Mouse (Mus musculus): ENCODE measurements at regions not wholly inside any gene's neighbourhood (a gene's known extent, or its start where the extent isn't known, plus 50 kb on each side); places are given as distances from the start of the nearest gene placed in this dataset.

DNA sequence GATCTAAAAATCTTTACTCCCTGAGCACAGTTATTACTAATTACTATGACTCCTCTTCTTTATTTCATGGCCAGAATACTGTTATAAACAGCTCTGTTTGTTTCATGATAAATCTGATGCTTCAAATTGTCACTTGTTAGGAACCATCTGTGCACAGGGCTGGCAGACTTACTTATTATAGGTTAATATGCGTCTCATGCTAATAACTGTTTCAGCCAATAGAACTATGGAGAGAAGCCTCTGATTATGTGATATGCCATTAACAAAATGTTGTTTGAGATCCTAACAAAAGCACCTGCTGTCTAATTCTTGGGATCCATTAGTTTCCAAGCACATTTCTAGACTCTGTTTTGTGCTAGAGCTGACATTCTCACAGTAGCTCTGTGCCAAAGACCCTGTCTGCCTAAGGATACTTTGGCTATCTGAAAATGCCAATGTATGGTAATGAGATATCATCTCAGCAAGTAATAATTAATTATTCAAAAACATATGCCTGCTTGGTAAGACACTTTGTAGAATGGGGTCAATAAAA lies 318.1 kb downstream of the Grb14 start:
- no peak for DNase-seq (ENCODE audit: low read depth, low spot score)

DNA sequence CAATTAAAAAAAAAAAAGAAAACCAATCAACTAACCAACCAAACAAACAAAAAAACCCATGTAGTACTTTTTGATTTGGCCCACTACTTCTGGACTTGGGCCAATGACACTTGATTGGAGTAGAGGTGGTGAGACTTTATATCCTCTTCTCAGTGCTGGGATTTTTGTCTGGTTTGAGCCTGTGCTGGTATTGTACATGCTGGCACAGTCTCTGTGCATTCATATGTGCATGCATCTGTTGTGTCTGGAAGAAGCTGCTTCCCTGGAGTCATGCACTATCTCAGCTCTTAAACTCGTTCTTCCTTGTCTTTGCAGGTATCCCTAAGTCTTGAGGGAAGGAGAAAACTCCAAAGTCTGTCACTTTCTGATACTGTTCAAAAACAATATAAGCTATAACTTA lies 328.8 kb downstream of the Grb14 start:
- DNase-seq (ENCODE audit: low read depth, low spot score) = no peak

DNA sequence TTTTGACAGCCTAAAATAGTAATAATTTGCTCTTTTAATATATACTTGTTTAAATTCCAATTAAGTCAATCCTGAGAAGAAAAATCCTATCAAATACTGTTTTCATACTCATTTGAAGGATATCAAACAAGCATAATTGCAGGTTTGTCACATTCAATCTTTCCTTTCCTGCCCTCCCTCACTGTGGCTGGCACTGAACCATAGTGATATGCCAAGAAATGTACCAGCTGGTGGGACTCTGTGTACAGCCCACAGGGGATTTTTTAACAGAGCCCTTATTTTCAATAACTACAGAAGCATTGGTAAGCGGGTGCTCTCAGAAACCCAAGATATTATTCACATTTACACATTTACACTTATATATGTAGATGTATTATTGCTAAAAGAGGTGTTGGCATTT lies 333.3 kb downstream of the Grb14 start:
- no peak for DNase-seq (ENCODE audit: low read depth, low spot score)

DNA sequence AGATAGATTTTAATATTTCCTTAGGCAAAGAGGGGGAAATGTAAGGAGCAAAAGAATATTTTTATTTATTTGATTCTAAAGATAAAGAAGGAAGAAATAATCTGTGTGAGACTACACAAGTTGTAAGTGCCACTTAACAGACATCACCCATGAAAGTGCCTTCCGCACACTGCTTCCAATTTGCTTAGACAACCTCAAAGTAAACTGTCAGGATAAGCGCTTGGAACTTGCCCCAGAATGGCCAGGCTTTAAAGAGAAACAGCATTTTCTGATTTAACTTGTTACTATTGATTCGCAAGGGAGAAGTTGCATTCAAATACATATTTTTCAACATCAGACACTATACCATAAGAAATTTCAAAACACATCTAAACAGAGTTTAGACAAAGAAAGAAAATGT lies 333.8 kb downstream of the Grb14 start:
- no peak for DNase-seq (ENCODE audit: low read depth, low spot score)

DNA sequence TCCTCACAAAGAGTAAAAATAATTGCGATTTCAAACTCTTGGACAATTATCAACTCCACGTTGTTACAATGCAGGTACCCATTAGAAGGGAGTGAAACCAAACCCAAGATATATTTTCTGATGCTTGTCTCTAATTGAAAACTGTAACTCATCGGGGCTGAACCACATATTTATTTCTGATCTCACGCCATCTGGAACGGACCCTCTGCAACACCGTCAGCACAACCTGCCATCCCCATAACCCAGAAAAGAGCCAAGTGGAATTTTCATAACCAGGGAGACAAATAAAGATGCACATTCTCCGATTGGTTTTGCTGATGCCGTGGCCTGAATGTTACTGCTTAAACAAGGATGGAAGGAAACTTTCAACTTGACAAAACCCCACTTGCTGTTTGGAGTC lies 338.0 kb downstream of the Grb14 start:
- no peak for DNase-seq (ENCODE audit: low read depth, low spot score)

DNA sequence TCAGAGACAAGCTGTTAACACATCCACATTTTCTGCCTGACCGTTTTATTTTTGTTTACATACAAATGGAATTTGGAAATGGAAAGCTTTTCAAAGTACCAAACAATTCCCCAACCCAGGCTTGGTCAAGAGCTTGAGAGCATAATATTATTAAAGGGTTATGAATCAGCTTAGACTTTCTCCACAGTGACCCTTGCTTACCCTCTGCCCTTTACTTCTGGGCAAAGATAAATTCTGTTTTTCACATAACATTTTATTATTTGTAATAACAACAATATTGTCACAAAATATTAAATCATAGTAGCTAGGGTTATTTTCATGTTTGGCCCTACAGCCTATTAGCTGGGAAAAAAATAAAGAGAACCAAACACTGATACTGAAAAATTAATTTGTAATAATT lies 375.2 kb downstream of the Grb14 start:
- no peak for DNase-seq (ENCODE audit: low read depth, low spot score)

DNA sequence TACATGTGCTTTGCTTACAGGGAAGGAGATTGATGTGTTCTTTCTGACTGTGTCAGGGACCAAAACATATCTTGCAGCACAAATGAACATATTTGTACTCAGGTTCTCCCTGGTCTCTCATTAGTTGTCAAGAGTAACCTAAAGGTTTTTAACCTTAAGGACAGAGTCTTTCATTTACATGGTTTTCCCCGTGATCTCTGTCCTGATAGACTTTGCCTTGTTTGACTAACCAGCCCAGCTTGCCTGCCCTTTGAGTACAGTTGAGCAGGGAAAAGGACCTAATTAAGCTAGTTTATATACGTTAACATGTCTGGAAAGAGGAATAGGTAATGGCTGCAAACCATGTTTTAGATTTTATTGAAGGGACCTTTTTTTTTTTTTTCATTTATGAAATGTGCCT lies 407.9 kb downstream of the Grb14 start:
- no peak for DNase-seq (ENCODE audit: low read depth, low spot score)

DNA sequence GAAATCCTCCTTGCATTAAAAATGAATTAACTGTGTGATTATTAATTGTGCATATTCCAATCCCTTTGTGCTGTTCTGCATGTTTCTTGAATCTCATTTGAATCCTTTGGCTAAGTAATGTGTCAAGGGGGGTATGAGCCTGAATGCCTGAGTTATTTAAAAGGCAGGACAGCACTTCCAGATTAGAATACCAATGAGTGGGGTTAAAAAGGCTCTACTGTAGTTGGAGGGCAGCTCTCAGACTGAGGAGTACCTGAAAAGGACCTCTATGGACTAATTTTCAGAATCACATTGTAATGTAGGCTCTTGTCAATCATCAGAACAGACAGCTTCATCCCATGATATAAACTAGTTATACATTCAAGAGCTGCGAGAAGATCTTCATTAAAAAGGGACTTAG lies 417.9 kb downstream of the Grb14 start:
- no peak for DNase-seq (ENCODE audit: low read depth, low spot score)

DNA sequence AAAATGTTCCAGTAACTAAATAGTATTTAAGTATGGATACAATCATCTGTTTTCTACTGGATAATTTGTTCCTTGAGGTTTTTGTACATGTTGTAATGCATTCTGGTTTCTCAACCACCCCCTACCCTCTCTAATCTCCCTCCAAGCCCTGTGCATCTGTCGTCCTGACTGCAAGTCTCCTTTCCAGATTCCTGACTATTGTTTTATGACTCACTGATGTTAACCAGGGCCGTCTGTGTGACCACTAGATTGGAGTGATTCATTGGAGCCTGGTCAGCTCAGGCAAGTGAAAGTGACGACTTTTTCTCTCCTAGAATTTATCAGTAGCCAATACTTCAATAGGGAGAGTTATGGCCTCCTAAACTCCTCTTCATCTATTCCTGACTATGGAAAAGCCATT lies 442.5 kb downstream of the Grb14 start:
- no peak for DNase-seq (ENCODE audit: low read depth, low spot score)

DNA sequence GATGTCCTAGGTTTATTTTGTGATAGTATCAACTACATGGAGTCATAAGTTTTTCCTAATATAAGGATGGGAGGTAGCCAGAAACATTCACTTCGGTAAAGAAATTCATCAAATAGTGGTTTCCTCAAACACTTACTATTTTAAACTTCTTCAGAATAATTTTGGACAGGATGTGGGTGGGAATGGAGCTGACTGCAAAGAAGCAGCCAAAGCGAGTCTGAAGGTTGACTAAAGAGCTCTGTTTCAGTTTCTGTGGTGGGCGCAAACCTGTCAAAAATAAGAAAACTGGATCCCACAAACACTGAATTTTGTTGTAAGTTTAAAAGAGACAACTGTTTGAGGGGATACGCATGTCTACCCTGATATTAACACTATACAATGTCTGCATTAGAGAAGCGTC lies 438.2 kb upstream of the Fign start:
- DNase-seq (ENCODE audit: low read depth, low spot score) = no peak

DNA sequence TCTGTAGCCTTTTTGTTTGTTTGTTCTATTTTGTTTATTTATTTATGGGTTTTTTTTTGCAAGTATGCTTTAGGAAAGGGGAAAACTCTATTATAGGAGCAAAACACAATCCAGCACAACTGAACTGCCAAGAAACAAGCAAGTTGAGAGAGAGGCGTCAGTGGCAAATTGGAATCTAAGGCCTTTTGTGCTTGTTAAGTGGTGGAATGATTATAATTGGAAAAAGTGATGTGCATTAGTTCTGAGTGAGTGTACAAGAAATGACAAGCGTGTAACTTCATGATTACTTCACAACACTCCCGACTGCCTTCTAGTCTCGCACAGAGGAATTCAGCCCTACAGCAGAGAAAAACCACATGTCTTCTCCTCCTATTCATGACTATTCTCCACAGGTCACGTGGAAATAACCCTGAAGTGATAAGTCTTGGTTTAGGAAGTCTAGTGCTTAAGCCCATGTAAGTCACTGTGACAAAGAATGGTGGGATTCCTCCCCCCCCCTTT lies 437.6 kb upstream of the Fign start:
- no peak for DNase-seq (ENCODE audit: low read depth, low spot score)

DNA sequence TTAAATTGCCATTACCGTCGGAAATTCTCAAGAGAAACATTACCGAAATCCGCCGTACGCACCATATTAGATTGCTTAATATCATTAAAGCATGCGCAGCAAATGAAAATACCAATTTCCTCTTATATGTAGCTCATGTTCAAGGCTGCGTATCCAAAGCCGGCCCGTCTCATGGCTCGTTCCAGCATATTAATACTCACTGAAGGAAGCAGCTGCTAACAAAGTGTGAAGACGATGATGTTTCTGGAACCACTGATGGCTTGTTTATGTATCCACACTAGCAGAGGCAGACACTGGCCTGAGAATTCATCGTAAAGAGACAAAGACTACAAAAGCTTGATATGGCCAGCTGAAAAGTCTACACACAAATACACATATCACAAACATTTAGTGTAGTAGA lies 437.0 kb upstream of the Fign start:
- DNase-seq (ENCODE audit: low read depth, low spot score) = no peak

DNA sequence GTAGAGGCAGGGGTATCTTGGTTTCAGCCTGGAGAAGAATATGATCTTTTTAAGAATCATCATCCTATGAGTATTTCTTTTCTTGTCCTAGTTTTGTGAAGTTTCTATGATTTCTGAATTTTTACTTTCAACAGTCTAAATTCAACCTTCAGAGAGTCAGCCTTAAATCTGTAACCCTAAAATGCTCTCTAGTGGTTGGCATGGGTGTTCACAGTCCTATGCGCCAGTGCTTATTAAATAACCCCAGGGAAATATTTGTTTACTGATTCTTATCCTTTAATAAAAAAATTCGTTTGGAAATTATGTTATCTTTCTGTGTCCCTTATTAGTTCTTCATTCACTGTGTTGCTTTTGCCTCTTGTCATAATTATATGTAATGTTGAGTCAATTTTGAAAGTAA lies 436.5 kb upstream of the Fign start:
- DNase-seq (ENCODE audit: low read depth, low spot score) = no peak

DNA sequence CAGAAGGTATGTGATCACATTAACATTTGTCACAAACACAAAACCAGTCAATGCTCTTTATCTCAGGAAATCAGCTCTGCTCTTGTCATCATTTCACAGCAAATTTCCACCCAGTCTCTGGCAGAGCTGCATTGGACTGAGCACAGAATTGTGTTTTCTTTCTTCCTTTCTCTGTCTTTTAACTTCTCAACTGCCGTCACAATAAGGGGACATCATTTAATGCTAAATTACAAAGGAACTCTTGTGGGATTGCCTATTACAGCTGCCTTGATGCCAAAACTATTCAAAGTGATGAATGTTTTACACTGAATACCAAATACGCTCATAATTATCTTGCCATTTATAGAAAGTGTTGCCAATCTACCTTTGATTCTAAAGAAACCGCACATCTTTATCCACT lies 424.9 kb upstream of the Fign start:
- no peak for DNase-seq (ENCODE audit: low read depth, low spot score)

DNA sequence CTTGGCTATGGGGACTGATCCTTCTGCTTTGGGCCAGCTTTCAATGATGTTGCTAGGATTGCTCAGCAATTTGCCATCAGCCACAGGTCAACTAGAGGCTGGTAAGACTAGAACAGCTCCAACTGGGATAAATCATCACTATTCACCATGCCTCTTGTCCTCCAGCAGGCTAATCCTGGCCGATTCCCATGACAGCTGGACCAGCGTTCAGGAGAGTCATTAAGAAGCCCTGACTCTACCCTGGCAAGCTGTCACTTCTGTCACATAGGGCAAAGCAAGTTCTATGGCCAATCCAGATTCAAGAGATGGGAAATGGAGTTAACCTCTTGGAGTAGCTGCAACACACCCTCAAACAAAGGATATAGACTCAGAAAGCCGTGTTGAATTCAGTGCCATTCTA lies 424.4 kb upstream of the Fign start:
- DNase-seq (ENCODE audit: low read depth, low spot score) = no peak

DNA sequence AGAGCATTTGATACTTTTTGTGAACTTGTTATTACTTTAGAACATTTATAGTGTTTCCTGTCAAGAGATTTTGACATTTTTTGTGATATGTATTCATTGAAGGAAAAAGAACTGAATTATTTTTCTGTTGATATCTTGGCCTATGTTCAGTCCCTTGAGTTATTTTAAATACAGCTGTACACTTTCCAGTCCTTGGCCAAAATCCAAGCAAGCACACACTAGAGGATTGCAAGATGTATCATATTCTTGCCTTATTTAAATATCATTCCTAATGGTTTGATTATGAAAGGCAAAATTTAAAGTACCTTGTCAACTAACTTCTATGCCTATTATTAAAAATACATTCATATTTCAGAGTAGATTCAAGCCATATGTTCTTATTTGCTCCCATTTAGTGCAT lies 397.9 kb upstream of the Fign start:
- DNase-seq (ENCODE audit: low read depth, low spot score) = no peak

DNA sequence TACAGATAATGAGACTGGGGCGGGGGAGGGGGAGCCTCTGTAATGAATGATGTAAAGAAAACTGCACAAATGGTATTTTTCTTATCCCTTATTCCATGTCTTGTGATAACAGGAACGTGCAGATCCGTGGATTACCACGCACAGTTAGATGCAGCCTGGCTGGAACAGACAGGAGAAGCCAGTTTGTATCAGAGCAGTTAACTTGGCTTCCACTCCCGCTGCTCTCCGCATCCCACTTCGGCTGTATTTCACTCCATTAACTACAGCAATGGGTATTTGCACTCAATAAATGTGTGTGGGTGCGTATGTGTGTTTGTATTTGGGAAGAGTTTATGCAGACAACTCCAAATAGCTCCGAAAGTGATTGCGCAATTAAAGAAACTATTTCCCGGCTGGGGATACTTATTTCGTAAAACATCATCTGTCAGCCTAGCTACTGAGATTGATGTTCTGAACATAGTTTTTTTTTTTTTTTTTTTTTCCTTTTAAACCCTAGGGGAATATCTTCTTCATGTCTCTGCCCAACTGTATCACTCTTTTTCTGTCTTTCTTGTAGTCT lies 368.7 kb upstream of the Fign start:
- DNase-seq (ENCODE audit: low read depth, low spot score) = no peak

DNA sequence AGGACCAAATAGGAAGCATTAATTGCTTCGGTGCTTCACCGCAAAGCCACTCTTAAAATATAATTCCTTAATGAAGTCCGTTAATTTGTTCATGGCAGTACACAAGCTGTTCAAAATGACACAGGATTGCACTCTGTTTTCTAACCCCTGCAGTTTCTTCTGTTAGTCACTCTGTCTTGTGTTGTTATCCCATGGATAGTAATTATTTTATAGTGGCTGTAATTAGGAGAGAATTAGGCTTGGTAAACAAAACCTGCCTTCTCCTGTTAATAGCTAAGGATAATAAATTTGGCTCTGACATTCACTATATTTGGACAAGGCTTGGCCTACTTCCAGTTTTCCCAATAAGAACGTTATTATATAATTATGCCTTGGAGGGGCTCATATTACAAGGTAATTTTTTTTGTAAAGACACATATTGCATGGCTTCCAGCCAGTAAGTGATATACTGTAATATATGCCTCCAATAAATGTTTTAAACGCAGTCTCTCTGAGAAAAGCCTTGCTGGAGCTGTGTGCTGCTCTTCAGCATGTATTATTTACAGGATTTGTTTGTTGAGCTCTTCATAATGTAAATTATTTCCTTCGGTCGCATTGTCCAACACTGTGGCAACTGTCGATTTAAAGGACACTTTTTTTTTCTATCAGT lies 364.8 kb upstream of the Fign start:
- DNase-seq (ENCODE audit: low read depth, low spot score) = no peak

DNA sequence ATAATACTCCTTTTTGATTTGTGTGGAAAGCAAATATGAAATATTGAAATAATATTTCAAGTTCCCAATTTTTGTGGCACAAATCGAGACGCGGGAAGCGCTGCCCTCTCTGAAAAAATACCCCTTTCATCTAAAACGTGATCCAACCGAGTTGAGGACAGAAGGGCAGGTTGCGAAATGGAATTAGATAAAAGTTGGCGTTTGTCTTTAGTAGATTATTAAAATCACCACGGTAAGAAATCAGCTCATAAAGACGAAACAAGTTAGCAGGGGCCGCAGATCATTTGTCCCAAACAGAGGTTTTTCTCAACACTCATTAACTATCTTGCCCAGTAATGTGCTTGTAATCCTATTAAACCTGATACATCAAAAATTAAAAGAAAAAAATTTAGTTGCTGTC lies 364.2 kb upstream of the Fign start:
- no peak for DNase-seq (ENCODE audit: low read depth, low spot score)

DNA sequence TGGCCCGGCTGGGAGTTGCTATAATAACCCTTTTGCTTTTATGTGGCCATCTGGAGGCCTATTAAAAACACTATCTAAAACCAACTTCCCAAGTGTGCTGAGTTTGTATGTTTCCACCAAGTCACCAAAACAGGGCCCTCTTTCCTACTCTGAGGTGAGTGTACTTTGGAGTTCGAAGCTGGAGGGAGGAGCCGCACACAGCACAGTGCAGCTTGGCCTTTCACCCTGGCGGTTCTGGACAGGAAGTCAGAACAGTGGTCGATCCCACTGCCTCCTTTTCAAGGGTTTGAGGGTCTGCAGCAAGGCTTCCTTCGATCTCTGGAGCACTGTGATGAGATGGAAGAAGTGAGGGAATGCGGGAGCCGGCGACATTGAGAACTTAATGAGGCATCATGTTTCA lies 363.8 kb upstream of the Fign start:
- no peak for DNase-seq (ENCODE audit: low read depth, low spot score)

DNA sequence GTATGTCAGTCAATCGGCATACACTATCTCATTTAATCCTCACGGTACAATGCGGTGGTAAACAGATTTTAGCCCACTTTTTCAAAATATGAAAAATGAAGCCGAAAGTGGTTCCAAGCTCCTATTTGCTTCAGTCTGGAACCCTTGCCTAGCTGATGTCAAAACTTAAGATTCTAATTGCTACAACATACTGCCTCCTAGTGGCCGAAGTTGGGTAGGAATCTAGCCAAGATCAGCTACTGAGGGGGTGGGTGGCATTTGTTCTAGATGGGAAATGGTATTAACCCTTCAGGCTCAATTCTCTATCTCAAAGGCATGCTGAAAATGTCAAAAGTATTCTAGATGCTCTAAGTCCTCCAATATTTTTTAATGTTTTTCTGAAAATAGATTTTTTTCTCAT lies 360.3 kb upstream of the Fign start:
- no peak for DNase-seq (ENCODE audit: low read depth, low spot score)

DNA sequence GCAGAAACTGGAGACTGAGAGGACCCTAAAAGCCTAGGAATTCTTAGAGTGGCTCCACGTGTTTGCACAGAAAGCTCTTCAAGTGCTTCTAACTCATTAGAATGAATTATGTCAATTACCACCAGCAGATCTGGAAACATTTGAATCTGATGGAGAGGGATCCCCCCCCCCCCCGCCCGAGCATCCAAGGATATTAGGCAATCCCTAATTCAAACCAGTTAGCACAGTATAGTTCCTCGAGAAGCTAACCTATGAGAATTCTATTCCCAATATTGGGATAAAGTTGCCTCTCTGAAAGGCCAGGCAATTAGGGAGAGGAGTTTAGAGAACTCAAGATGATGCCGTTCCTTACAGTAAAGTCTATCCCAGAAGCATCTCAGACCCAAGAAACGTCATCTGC lies 354.9 kb upstream of the Fign start:
- no peak for DNase-seq (ENCODE audit: low read depth, low spot score)

DNA sequence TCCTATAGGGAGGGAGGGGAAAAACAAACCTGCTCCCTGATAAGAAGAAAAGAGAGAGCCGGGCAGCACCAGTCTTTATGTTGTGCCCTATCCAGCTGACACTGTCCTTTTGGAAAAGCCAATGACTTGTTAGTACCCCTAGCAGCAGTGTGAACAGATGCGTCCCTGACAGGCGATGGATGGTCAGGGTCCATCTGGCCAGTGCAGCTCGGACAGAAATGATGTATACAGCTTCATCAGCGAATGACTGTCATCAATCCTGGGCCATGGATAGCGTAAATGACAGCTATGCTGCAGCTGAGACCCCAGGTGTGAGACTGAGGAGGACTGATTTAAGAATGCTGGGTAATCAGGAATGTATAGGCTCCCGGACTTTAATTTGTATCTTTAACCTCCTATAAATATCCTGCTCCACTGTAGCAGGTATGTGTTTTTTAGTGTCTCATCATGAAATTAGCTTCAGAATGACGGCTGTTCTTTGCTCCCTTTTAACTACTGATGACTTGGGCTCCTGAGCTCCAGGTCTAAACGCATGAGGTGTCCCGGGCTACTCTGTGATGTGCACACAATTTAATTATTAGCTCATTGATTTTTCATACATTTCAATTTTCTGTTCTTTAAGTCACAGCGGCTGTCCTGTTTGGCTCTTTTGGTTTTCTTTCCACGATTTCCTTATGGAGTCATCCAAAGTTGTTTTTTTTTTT lies 353.9 kb upstream of the Fign start:
- no peak for DNase-seq (ENCODE audit: low read depth, low spot score)
